Mouse (Mus musculus) lung, embryonic 15.5 days (tissue): Measurements from ENCODE around the gene Ewsr1. TPM values are rescaled to one million over a fixed set of nuclear protein-coding genes. Genes with fewer than 3 reads are reported as not detected.

ENCODE experiments used
- ATAC-seq: fragments of 200-750 bp; cut with Nextera tagmentation; 2 replicates; pipeline ENCODE4 v1.8.0; 2017; ENCODE audit warnings: moderate number of reproducible peaks, borderline replicate concordance; ENCODE audit not compliant: low FRiP score, low TSS enrichment; ENCODE audit errors: extremely low read depth
- H3K27ac ChIP-seq: fragments of 300-500 bp; sonication (generic); 2 replicates; pipeline ENCODE4 v1.5.1; 2015; ENCODE audit warnings: moderate library complexity, mild to moderate bottlenecking, inconsistent platforms
- H3K27me3 ChIP-seq: fragments of 300-500 bp; sonication (generic); 2 replicates; pipeline ENCODE4 v1.6.1; 2015; ENCODE audit warnings: inconsistent platforms
- H3K36me3 ChIP-seq: fragments of 300-500 bp; sonication (generic); 2 replicates; pipeline ENCODE4 v1.6.1; 2015; ENCODE audit warnings: inconsistent platforms
- H3K4me1 ChIP-seq: fragments of 300-500 bp; sonication (generic); 2 replicates; pipeline ENCODE4 v1.6.1; 2015; ENCODE audit warnings: inconsistent platforms
- H3K4me2 ChIP-seq: fragments of 300-500 bp; sonication (generic); 2 replicates; pipeline ENCODE4 v1.6.1; 2015; ENCODE audit warnings: inconsistent platforms, mild to moderate bottlenecking, moderate library complexity
- H3K4me3 ChIP-seq: fragments of 300-500 bp; sonication (generic); 2 replicates; pipeline ENCODE4 v1.5.1; 2015; ENCODE audit warnings: mild to moderate bottlenecking, inconsistent platforms
- H3K9ac ChIP-seq: fragments of 300-500 bp; sonication (generic); 2 replicates; pipeline ENCODE4 v1.6.1; 2015; ENCODE audit warnings: inconsistent platforms
- H3K9me3 ChIP-seq: fragments of 300-500 bp; sonication (generic); 2 replicates; pipeline ENCODE4 v1.6.1; 2016; ENCODE audit warnings: inconsistent platforms
- WGBS: fragments of 180-500 bp; shearing (Covaris S2); methylation state at CpG from one replicate; pipeline ENCODE4 v1.1.7; 2015; 5-methylcytosine and 5-hydroxymethylcytosine counted together
- microRNA-seq: library from miRNA; unstranded; fragments of <30 nt; microRNA quantifications from one replicate; pipeline ENCODE4, GENCODE M21; 2016
- polyA plus RNA-seq: library from polyadenylated mRNA; unstranded; fragments of >200 nt; fragmentation: Nextera tagmentation; extraction: Ambion mirVana; gene quantifications from 2 replicates; pipeline ENCODE4 v1.2.1, GENCODE M21; 2015

Gene Ewsr1
- polyA plus RNA-seq, 1 experiment from 2014 or later = 796 TPM

DNA sequence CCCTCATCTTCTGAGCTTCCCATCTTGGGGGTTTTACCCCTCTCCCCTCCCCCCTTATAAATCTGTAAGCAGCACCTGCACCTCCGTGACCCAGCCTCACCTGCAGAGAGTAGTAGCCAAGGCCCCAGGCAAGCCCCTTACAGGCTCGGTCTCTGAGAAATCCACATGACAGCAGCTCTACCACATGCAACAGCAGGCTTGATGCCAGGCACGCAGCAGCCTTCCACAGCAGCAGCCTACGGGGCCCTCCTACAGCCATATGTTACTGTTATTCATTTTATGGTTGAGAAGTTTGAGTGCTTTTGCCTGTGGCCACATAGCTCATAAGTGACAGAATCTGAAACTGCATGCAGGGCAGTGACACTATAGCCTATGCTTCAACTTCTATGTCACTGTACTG lies 63.6 kb downstream of the Ewsr1 start:
- H3K4me1 ChIP-seq = no peaks in the 10 kb centered on the region
- H3K4me2 ChIP-seq = no peak overlapping the region
- no peak for ATAC-seq
- H3K27ac ChIP-seq = no peak overlapping the region
- WGBS = 91% methylated on average over 4 of the region's 4 CpGs
- H3K9me3 ChIP-seq = no peaks in the 10 kb centered on the region
- H3K36me3 ChIP-seq = peaks cover 60% of the 10 kb centered on the region
- no peak overlapping the region for H3K4me3 ChIP-seq
- H3K9ac ChIP-seq = no peak overlapping the region
- H3K27me3 ChIP-seq = no peaks in the 10 kb centered on the region

DNA sequence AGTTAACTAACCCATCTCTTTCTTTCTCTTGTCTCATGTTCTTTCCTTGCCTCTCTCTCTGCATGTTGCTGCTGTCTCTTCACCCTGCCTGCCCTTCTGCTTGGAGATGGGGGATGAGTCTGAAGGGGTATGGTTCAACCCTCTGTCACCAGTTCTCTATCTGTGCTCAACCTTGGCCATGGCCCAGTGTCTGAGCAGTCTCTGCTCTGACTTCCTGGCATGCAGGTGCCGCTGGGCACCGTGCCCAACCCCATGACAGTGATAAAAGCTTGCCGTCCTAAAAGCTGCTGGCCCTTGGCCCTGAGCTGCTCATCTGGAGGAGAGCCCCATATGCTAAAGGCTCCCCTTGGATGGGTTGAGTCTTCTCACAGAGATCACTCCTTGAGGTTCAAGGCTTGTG lies 65.9 kb downstream of the Ewsr1 start:
- WGBS = 79% methylated on average over 3 of the region's 3 CpGs
- Histone ChIP-seq H3K4me2 (no peak overlapping the region), H3K36me3 (peaks cover 64% of the 10 kb centered on the region), H3K9ac (no peak overlapping the region), H3K27me3 (no peaks in the 10 kb centered on the region), H3K9me3 (no peaks in the 10 kb centered on the region), H3K4me1 (no peaks in the 10 kb centered on the region), H3K4me3 (no peak overlapping the region), H3K27ac (no peak overlapping the region)
- no peak for ATAC-seq

DNA sequence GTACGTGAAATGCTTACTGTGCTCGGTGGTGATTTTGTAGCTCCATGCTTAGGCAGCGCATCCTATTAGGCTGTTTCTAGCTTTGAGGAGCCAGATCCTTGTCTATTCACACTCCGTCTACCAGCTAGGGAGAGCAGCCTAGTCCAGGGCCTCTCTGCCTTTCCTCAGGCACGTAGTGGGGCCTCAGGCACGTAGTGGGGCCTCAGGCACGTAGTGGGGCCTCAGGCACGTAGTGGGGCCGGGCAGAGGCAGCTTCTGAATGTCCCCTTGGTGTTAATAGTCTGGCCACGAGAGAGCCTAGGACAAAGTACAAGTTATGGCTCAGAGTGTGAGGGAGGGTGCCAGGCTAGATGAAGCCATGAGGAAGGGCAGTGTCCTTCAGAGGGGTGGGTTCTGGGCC lies 66.4 kb downstream of the Ewsr1 start:
- no peak for ATAC-seq

DNA sequence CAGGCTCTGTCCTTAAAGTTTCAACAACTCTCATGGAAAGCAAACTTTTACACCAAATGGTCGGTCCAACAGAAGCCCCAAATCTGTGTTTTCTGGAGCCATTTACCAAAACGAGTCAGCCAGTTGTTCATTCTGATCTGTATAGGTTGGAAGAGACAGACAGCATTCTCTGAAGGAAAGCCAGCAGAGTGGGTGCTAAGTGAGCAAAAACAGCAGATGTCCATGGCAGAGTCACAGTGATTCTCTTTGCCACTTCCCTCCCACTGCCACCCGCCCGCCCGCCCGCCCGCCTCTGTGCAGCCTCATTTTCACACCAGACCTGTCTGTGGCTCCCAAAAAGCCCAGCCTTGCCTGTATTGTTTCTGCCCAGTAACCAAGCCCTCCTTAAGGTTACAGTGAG lies 70.8 kb downstream of the Ewsr1 start:
- WGBS = 92% methylated on average over 7 of the region's 7 CpGs
- Histone ChIP-seq H3K9me3 (no peaks in the 10 kb centered on the region), H3K9ac (no peak overlapping the region), H3K4me2 (no peak overlapping the region), H3K36me3 (peaks cover 57% of the 10 kb centered on the region), H3K4me3 (no peak overlapping the region), H3K27me3 (no peaks in the 10 kb centered on the region), H3K4me1 (no peaks in the 10 kb centered on the region), H3K27ac (no peak overlapping the region)
- no peak for ATAC-seq

More for the DNA sequence above, 66.4 kb downstream of the Ewsr1 start:
- Histone ChIP-seq H3K27me3 (no peaks in the 10 kb centered on the region), H3K4me3 (no peak overlapping the region), H3K9me3 (no peaks in the 10 kb centered on the region), H3K9ac (no peak overlapping the region), H3K27ac (no peak overlapping the region), H3K4me2 (no peak overlapping the region), H3K4me1 (no peaks in the 10 kb centered on the region), H3K36me3 (peaks cover 66% of the 10 kb centered on the region)
- 92% methylated on average over 10 of the region's 10 CpGs for WGBS

DNA sequence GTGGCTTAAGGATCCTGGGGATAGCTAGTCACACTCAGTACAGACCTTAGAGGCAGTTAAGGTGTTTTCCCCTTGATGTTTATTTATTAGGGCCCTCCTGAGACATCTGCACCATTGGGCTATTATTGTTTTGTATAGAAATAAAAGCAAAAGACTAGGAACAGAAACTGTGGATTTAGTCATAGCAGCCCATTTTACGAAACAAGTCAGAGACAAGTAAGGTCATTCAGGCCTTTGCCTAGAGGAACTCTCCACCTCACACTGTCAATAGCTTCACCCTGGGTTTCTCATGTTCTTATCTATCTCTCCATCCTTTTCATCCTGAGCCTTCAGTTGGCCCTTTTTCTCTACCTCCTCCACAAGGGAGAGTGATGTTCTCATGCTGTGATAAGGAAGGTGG lies 74.0 kb downstream of the Ewsr1 start:
- H3K27me3 ChIP-seq = no peaks in the 10 kb centered on the region
- WGBS = 100% methylated on average over 1 of the region's 1 CpGs
- no peak overlapping the region for H3K4me2 ChIP-seq
- peaks cover 41% of the 10 kb centered on the region for H3K36me3 ChIP-seq
- no peak overlapping the region for H3K27ac ChIP-seq
- H3K9ac ChIP-seq = no peak overlapping the region
- no peaks in the 10 kb centered on the region for H3K9me3 ChIP-seq
- no peaks in the 10 kb centered on the region for H3K4me1 ChIP-seq
- H3K4me3 ChIP-seq = no peak overlapping the region
- ATAC-seq = no peak

Small RNAs within 50 kb of the gene (microRNA-seq; reads per million reads assigned to microRNA genes)
- not detected for gene Gm47296

Other genes starting within 250 kb of the Ewsr1 start
- gene Nf2, start 249.7 kb downstream of the Ewsr1 start, polyA plus RNA-seq = 44.3 and 46.3 TPM in 2 replicates
- gene Nipsnap1, start 225.3 kb downstream of the Ewsr1 start, polyA plus RNA-seq = 36.9 and 37.8 TPM in 2 replicates
- gene Thoc5, start 203.9 kb downstream of the Ewsr1 start, polyA plus RNA-seq = 32.8 and 34.3 TPM in 2 replicates
- gene Nefh, start 151.2 kb downstream of the Ewsr1 start, polyA plus RNA-seq = 0.26 TPM in 2 replicates
- 44.0 and 50.5 TPM in 2 replicates for gene Ap1b1, start 112.4 kb downstream of the Ewsr1 start, polyA plus RNA-seq
- gene Rasl10a, start 41.1 kb downstream of the Ewsr1 start, polyA plus RNA-seq = 0.57 and 0.59 TPM in 2 replicates
- 27.1 and 29.1 TPM in 2 replicates for gene Gas2l1, start 33.9 kb downstream of the Ewsr1 start, polyA plus RNA-seq
- 26.3 and 31.2 TPM in 2 replicates for gene Rhbdd3, start 340 bp downstream of the Ewsr1 start, polyA plus RNA-seq
- 54.3 and 55.6 TPM in 2 replicates for gene Emid1, start 53.0 kb upstream of the Ewsr1 start, polyA plus RNA-seq
- gene Kremen1, start 162.3 kb upstream of the Ewsr1 start, polyA plus RNA-seq = 18.1 and 18.4 TPM in 2 replicates